Mouse (Mus musculus) forebrain, embryonic 10.5 days (tissue): ENCODE measurements at regions not wholly inside any gene's neighbourhood (a gene's known extent, or its start where the extent isn't known, plus 50 kb on each side); places are given as distances from the start of the nearest gene placed in this dataset.

Source experiments
- DNase-seq: peaks from one replicate; pipeline ENCODE4 v3.0.0-alpha.2; 2017; ENCODE audit warnings: low spot score; ENCODE audit errors: extremely low spot score
- H3K27ac ChIP-seq: fragments of 300-500 bp; sonication (generic); 2 replicates; pipeline ENCODE4 v1.5.1; 2016; ENCODE audit warnings: mild to moderate bottlenecking
- H3K27me3 ChIP-seq: fragments of 300-500 bp; sonication (generic); 2 replicates; pipeline ENCODE4 v1.6.1; 2016; ENCODE audit warnings: mild to moderate bottlenecking; ENCODE audit not compliant: poor library complexity, severe bottlenecking
- H3K36me3 ChIP-seq: fragments of 300-500 bp; sonication (generic); replicated peaks from 2 replicates; pipeline ENCODE4 v1.6.1; 2016; ENCODE audit warnings: mild to moderate bottlenecking, moderate library complexity
- H3K4me1 ChIP-seq: fragments of 300-500 bp; sonication (generic); 2 replicates; pipeline ENCODE4 v1.6.1; 2016
- H3K4me3 ChIP-seq: fragments of 300-500 bp; sonication (generic); 2 replicates; pipeline ENCODE4 v1.5.1; 2016; ENCODE audit warnings: mild to moderate bottlenecking, moderate library complexity
- H3K9me3 ChIP-seq: fragments of 300-500 bp; sonication (generic); 2 replicates; pipeline ENCODE4 v1.6.1; 2016; ENCODE audit warnings: mild to moderate bottlenecking, moderate library complexity
- WGBS: fragments of 180-500 bp; shearing (Covaris S2); methylation state at CpG from one replicate; pipeline ENCODE4 v1.1.7; 2016; 5-methylcytosine and 5-hydroxymethylcytosine counted together

DNA sequence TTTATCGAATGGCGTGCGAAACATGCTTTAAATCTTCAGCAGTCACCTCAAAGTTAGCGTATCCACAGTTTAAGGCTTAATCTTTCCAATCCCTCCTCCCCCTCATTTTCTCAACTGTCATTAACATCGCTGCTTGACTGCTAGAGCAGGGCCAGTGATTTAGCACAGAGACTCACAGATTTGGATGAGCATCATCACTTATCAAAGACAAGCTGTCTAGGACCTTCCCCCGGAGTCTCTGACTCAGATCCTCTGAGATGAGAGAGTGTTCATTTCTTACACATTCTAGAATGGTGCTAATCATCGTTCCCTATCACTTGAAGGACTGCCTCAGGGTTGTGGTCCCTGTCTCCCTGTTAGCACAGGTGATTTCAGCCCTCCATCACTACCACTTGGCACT, 112.1 kb upstream of the Tmem132c start:
- Histone ChIP-seq H3K27ac (no peak overlapping the region), H3K4me1 (no peaks in the 10 kb centered on the region), H3K4me3 (no peak overlapping the region), H3K36me3 (no peaks in the 10 kb centered on the region), H3K27me3 (no peaks in the 10 kb centered on the region), H3K9me3 (peaks cover 4% of the 10 kb centered on the region; the same call in 1 of the 2 replicates)
- no peak for DNase-seq
- WGBS: 86% methylated on average over 7 of the region's 7 CpGs

DNA sequence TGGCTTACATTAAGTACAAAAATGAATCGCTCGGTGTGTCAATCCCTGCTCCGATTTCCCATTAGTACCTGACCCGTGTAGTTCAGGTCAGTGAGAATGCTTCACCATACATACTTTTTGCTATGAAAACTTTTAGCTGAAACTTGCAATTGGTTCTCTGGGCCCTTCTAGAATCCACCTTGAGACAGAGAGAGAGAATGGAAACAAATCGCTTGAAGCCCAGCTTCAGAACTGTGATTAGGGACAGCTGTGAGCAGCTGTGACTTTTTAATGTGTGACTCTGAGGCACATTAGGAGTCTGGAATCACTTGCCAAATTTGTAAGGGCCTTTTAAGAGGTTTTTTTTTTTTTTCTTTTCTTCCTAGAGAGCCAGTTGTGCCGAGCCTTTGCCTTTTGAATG, 107.2 kb upstream of the Tmem132c start:
- no peak overlapping the region for H3K4me3 ChIP-seq
- H3K27me3 ChIP-seq: no peaks in the 10 kb centered on the region
- no peak overlapping the region for H3K27ac ChIP-seq
- peaks cover 4% of the 10 kb centered on the region; the same call in 1 of the 2 replicates for H3K9me3 ChIP-seq
- H3K36me3 ChIP-seq: no peaks in the 10 kb centered on the region
- no peak for DNase-seq
- H3K4me1 ChIP-seq: peaks cover 25% of the 10 kb centered on the region
- 76% methylated on average over 6 of the region's 6 CpGs for WGBS

DNA sequence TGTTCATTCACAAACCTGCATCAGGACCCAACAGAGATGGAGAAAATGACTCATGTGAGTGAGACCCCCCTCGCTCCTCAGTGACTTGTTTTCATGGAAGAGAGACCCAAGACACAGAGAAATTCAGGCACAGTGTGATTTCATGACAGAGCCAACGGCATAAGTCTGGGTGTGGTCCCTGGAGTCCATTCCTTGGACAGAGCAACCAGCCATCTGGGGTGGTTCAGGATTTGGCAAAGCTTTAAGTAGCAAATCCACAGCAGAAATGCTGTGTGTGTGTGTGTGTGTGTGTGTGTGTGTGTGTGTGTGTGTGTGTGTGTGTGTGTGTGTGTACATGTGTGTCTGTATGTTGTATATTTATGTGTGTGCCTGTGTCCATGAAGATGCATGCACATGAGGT, 101.0 kb upstream of the Tmem132c start:
- H3K27me3 ChIP-seq: no peaks in the 10 kb centered on the region
- no peak overlapping the region for H3K27ac ChIP-seq
- H3K9me3 ChIP-seq: no peaks in the 10 kb centered on the region
- H3K4me3 ChIP-seq: no peak overlapping the region
- DNase-seq: no peak
- 71% methylated on average over 2 of the region's 2 CpGs for WGBS
- H3K36me3 ChIP-seq: no peaks in the 10 kb centered on the region
- peaks cover 16% of the 10 kb centered on the region for H3K4me1 ChIP-seq

DNA sequence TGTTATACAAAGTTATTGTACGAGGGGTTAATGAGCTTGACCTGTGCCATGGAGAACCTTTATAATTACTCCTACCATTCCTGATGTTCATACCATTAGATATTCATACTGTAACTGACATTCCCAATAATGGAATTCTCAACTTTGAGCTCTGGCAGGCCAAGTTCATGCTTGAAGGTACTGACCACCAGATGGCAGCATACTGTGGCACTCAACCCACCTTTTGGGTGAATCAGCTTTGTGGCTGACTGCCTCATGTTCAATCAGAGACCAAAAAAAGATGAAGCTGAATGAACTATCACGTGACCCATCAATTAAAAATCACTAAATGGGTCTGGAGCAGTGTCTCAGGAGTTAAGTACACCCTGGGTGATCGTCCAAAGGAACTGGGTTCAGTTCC, 81.3 kb upstream of the Tmem132c start:
- WGBS: 48% methylated on average over 3 of the region's 3 CpGs
- H3K27me3 ChIP-seq: no peaks in the 10 kb centered on the region
- no peak overlapping the region for H3K27ac ChIP-seq
- peaks cover 4% of the 10 kb centered on the region; the same call in 1 of the 2 replicates for H3K9me3 ChIP-seq
- DNase-seq: peak; percentile 26
- H3K36me3 ChIP-seq: no peaks in the 10 kb centered on the region
- no peak overlapping the region for H3K4me3 ChIP-seq
- H3K4me1 ChIP-seq: peaks cover 17% of the 10 kb centered on the region

DNA sequence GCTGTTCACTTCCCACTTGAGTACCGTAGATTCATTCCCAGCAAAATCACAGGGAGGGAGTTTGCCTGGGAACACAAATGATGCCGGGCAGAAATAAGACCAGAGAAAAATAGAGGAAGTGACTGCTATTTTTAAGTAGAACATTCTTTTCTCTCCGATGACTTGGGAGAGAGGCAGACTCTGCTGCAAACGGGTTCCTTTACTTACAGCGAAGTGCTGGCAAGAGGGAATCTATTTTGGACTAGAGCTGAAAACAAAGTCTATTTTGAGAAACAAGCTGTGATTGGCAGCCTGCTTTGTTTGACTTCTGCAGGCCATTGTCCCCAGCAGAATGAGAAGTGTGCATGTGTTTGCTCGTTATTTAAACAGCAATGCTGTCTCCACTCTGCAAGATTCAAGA, 78.2 kb upstream of the Tmem132c start:
- 54% methylated on average over 6 of the region's 6 CpGs for WGBS
- H3K36me3 ChIP-seq: no peaks in the 10 kb centered on the region
- H3K9me3 ChIP-seq: peaks cover 4% of the 10 kb centered on the region; the same call in 1 of the 2 replicates
- H3K27ac ChIP-seq: no peak overlapping the region
- H3K27me3 ChIP-seq: no peaks in the 10 kb centered on the region
- DNase-seq: no peak
- no peak overlapping the region for H3K4me3 ChIP-seq
- peaks cover 8% of the 10 kb centered on the region for H3K4me1 ChIP-seq

DNA sequence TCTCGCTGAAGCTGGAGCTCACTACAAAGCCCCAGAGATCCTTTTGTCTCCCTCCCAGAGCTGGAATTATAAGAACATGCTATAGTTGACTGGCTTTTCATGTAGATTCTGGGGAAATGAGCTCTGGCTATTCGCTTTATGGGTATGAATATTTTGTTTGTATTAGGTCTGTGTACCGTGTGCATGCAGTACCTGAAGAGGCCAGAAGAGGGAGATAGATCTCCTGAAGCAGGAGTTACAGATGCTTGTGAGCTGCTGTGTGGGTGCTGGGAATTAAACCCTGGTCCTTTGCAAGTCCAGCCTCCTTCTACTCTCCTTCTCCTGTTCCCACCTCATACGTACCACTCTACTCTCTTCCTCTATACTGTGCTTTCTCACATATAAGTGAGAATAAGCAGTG, 52.6 kb upstream of the Tmem132c start:
- H3K27ac ChIP-seq: no peak overlapping the region
- H3K4me3 ChIP-seq: no peak overlapping the region
- H3K9me3 ChIP-seq: no peaks in the 10 kb centered on the region
- DNase-seq: no peak
- no peaks in the 10 kb centered on the region for H3K27me3 ChIP-seq
- WGBS: 94% methylated on average over 4 of the region's 4 CpGs
- peaks cover 5% of the 10 kb centered on the region; the same call in 1 of the 2 replicates for H3K4me1 ChIP-seq
- H3K36me3 ChIP-seq: no peaks in the 10 kb centered on the region
